Mouse (Mus musculus) left cerebral cortex, adult 8-10 months (tissue): Measurements from ENCODE around the gene Aadacl4. TPM values are rescaled to one million over a fixed set of nuclear protein-coding genes. Genes with fewer than 3 reads are reported as not detected.
"Not testable (repeated sequence)": the region's sequence is repeated elsewhere in the genome, so short reads cannot be mapped to it uniquely, and the experiment has no call there.

Experiments used
- DNase-seq, 2 experiments: peaks; one replicate each; pipeline ENCODE4 v3.0.0; 2022; ENCODE audit warnings: low spot score in 2 of 2
- total RNA-seq, 4 experiments: library from RNA; stranded (reverse); gene quantifications; 2 replicates each; pipeline ENCODE4 v1.2.4; 2022

The Aadacl4 gene
- total RNA-seq = not detected

DNA sequence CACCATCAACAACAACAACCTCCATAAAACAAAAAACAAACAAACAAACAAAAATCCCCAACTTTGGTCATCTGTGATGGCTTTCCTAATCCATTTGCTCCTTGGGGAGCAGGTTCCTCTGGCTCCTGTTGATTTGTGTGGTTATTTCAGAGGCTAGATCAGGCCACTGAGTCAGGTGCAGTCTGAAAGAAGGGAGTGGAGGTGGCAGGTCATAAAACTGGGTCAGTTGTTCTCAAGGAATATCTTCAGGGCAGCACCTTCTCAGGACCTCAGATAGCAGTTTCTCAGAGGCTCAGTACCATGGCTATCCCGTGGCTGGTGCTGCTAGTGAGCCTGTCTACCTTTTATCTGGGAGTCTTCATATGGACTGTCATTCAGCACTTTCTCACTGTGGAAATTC lies at the start of gene Aadacl4:
Gene Aadacl4 (plus strand): TSS at position 301 of the 400 bp plus-strand sequence.
- no peak for DNase-seq

DNA sequence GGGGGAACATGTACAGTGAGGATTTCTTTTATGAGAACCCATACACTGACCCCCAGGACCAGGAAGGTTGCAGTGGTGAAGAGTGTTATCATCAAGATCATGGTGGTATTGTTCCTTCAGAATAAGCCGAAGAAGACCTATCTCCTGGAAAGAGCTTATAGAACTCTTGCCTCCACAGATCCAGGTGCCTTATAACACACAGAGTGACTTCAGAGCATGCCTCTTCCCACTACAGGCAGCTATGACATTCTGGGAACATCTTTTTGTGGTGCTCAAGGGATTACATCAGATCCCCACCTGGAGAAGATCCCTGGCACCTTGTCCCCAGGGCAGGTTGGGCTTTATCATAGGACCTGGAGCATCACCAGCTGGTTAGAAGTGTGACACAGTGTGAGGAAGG lies 48.5 kb upstream of the Aadacl4 start, which contains the start of gene Gm13124:
Gene Gm13124 (minus strand): TSS at position 101 of the 400 bp plus-strand sequence.
- DNase-seq = no peak

DNA sequence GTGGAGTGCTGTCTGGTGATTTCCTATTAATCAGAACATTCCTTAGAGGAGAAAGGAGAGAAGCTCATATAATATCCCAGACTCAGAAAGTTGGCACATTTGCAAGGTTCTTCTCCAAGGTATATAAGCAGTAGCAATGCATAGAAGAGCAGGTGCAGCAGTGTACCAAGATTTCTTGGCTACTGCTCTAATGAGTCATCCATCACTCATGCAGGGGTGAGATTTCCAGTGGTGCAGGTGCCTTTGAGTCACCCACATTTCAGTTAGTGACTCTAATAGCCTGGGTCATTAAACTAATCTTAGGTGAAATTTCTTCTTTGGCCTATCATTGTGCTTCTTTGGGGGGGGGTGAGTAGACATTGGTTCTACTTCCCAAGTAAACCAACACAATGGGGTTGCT lies 45.8 kb upstream of the Aadacl4 start:
- DNase-seq = no peak

DNA sequence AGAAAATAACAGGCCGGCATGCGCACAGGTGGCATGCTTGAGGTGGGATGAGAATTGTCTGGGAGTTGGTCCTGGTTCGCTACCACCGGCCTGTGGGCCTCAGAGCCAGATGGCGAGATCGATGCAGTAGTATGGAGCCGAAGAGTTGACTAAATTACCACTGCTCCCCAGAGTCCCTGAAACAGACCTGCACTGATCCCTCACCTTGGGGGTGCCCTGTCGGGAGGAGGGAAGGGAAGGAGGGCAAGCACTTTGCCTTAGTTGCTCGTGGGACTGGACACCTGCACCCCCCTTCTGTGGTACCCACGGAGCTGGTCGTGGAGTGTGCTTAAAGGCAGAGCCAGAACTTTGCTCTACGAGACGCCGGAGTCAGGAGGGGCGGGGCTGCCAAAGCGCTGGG lies 27.3 kb upstream of the Aadacl4 start:
- DNase-seq = not testable (repeated sequence)

DNA sequence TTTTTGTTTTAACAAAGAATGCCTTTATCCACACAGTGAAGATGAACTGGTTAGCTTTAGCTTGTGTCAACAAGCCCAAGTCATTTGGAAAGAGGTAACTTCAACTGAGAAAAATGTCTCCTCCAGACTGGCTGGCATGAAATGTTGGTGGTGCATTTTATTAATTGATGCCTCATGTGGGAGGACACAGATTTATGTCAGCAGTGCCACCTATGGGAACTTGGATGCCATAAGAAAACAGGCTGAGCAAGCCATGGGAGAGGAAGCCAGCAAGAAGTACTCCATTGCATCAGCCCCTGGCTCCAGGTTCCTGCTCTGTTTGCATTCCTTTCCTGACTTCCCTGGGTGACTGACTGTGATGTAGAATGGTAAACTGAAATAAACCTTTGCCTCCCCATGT lies 20.7 kb upstream of the Aadacl4 start:
- DNase-seq = no peak

DNA sequence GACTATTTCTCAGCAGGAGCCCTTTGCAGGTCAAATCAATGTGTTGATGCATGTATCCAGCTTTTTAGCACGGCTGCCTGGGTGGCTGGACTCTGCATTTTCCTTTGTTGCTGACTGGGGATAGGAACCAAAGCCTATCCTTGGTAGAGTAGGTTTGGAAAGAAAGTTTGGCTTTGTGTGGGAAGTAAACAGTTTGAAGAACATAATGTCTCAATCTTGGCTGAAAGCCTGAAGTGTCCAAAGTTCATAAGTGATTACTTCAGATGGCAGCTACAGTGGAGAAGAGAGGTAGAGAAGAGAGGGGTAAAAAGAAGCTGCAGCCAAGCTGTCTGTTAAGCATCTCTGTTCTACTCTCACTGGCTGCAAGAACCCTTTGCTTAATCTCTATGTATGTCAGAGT lies 1.1 kb downstream of the Aadacl4 start:
- DNase-seq = no peak

DNA sequence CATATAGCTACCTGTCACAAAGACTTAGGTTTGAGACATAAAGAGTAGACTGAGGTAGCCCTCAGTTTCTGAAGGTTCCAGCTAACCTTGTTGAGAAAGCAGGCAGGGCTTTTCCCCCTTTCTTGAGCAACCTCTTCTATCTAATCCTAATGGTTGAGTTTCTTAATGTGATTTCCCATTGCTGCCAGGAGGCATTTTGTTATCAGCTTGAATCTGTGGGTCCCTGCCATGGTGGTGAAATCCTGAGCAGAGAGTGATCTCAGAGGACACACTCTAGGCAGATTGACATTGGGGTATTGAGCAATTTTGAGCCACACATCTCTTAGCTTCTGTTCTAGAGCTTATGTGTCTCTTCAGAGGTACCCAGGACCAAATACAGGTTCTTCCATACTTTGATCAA lies 24.8 kb downstream of the Aadacl4 start:
- DNase-seq = no peak

Other genes starting within 250 kb of the Aadacl4 start
- gene Pramef20, start 235.8 kb upstream of the Aadacl4 start, total RNA-seq = not detected
- not detected for gene Pramef12, start 205.2 kb upstream of the Aadacl4 start, total RNA-seq
- not detected for gene 1700012P22Rik, start 174.9 kb upstream of the Aadacl4 start, total RNA-seq
- not detected for gene Gm9944, start 160.4 kb upstream of the Aadacl4 start, total RNA-seq
- gene Aadacl3, start 150.0 kb upstream of the Aadacl4 start, total RNA-seq = not detected
- gene 9430007A20Rik, start 93.9 kb upstream of the Aadacl4 start, total RNA-seq = not detected
- not detected for gene Gm13124, start 48.6 kb upstream of the Aadacl4 start, total RNA-seq
- gene Gm436, start 72.7 kb downstream of the Aadacl4 start, total RNA-seq = not detected
- gene Gm13178, start 107.7 kb downstream of the Aadacl4 start, total RNA-seq = under 1 TPM; 0.49 to 0.59 (median 0.51) TPM
- not detected for gene Gm438, start 172.9 kb downstream of the Aadacl4 start, total RNA-seq